Mouse (Mus musculus) T-helper 1 cell (primary cell): ENCODE results near the gene Rgl1.

Experiments used
- in situ Hi-C: fragments of 300-600 bp; cut with MboI, MseI; formaldehyde crosslinking; loops from one replicate; pipeline ENCODE4 v1.15.1; 2025; ENCODE audit warnings: high pct_unique_total_duplicates

The Rgl1 gene

GRCm38 (mm10) chr1:152517057-152517570 lies 249.0 kb downstream of the Rgl1 start:
- in situ Hi-C loops: no loop called here

DNA sequence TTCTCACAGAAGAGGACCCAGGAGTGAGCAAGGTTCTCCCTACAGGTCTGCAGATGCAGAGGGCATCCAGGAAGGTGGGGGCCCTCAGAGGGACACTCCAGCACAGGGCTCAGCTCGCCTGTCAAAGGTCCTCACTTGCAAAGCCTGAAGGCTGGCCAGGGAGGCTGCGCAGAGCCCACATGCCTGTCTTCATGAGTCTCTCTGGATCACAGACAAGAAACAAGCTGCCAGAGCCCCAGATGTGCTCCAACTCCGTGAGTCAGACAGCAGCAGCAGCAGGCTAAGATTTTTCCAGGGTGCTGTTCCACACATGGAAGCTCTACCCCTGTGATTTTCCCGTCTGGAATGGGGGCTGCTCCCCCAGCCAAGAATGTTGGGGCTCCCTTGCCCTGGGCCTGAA lies 251.9 kb downstream of the Rgl1 start:
- in situ Hi-C loops: loop anchor here (5.0 kb wide), 1 partner anchor 687 kb away; no protein-coding TSS in a partner anchor

GRCm38 (mm10) chr1:152511237-152511636 lies 254.9 kb downstream of the Rgl1 start:
- in situ Hi-C loops: loop anchor here (5.0 kb wide), 1 partner anchor 684 kb away; no protein-coding TSS in a partner anchor

DNA sequence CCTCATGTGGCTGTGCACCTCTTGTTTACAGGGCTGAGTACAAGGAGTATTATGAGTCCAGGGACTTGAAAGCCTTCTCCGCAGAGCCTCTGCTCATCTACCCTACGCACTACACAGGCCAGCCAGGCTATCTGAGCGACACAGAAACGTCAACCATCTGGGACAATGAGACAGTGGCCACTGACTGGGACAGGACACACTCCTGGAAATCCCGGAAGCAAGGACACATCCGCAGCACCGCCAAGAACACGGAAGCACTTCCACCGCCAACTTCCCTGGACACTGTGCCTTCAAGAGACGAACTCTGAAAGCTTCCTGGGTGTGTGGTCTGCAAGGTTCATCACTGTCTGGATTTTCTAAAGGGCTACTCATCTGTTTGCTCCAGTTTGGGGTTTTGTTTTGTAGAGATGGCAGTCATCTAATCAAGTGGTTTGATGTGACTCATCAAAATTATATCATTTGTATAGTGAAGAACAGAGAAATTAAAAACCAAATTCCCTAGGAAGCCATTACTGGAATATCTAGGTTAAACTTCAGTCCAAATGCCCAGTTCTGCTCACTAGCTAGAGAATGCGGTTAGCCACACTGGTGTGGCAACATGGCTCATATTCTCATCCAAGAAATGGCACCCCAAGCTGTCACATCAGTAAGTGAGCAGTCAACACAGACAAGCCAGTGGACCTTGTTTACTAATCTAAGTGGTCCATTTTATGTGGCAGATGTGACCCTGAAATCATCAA lies 257.5 kb downstream of the Rgl1 start:
- in situ Hi-C loops: no loop called here

DNA sequence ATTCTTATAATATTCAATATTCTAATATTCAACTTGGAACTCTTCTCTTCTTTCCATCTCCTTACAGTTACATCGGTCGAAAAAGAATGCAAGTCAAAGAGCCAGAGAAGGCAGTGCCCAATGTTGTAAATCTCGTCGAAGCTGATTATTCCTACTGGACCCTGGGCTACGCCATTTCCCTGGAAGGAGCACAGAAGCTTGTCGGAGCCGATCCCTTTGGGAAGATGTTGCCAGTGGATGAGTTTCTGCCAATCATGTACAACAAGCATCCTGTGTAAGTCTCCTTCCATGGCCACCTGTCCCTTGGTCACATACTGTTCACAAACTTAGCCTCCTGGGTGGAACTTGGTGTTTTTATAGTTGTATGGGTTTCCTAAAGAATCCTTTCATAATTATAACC lies 259.4 kb downstream of the Rgl1 start:
- in situ Hi-C loops: no loop called here

DNA sequence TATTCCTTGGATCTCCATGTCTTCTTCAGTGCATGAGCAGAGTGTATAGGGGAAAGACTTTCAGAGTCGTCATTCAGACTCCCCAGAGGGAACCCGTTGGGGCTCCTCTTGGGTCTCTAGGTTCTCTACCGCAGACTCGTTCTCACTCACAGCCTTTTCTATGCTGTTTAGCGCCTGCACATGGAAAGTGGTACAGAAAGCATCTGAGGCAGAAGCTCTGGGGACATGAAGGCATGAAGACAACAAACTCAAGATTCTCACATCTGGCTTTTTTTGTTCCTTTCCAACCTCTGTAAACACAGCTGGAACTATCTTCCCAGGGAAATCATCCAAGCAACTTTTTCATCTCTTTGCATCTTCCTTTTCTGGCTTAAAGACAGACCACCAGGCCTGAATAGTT lies 260.0 kb downstream of the Rgl1 start:
- in situ Hi-C loops: no loop called here

DNA sequence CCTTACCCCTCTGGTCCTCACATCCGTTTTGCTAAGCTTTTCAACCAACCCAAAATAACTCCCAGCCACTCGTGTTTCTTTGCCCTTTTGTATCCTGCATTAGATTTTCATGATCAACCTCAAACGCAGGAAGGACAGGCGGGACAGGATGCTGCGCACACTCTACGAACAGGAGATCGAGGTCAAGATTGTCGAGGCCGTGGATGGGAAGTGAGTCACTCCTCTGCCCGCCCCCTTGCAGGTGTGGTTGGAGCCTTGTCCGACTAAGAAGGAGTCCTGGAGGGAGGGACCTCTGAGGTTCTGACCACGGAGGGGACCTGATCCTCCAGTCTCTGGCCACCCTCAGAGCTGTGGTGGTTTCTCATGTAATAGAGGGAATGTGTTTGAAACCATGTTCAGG lies 266.3 kb downstream of the Rgl1 start:
- in situ Hi-C loops: no loop called here

GRCm38 (mm10) chr1:152497581-152497980 lies 268.6 kb downstream of the Rgl1 start:
- in situ Hi-C loops: no loop called here

DNA sequence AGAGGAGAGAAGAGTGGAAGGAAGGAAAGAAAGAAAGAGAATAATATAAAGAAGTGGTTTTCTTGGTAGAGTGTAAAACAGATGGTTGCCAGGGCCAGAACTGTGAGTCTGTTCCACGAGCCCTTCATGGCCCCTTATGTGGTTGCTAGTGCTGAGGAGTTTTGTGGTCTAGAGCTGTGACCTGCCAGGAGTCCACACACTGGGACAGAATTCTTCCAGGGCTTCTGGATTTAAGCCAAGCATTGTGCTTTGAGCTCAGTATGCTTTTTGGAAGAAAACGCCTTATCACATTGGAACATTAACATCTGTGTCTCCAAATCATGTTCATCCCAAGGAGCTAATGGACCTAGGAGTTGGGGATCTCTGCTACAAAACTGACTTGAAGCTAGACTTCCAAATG lies 269.3 kb downstream of the Rgl1 start:
- in situ Hi-C loops: no loop called here

DNA sequence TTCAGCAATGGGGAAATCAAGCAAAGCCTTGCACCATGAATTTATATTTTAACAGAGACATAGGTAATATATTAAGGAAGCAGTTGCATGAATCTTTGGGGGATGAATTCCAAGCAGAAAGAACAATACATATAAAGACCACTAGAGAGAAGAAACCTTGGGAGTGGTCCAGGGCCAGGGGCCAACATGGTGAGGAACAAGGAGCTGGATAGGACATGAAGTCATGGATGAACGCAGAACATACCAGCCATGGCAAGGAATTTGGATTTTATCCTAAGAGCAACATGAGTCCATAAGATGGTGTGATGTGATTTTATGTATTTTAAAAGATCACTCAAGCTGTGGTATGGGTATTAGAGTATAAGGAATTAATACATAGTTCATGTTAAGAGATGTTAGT lies 273.9 kb downstream of the Rgl1 start:
- in situ Hi-C loops: no loop called here

- in situ Hi-C loops: no loop called here
Measured at GRCm38 (mm10) chr1:152490842-152491241, 275.3 kb downstream of the Rgl1 start.

DNA sequence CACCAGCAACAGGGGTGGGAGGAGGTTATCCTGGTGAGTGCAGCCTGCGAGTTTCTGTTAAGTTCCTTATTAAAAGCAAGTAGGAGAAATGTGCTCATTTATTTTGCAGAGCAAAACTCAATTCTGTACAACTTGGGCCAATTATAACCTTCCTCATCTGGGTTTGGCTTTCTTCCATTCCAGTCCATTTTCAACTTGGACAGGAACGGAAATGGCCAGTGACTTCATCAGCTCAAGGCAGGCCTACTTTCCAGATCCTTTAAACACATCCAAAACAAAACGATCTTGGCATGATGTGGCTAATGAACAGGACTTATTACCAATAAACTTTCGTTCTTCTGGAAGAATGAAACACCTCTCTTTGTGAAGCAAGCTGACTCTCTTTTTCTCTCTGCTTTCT lies 290.0 kb downstream of the Rgl1 start:
- in situ Hi-C loops: no loop called here

GRCm38 (mm10) chr1:152468443-152468842 lies 297.7 kb downstream of the Rgl1 start:
- in situ Hi-C loops: no loop called here
